Mouse (Mus musculus): ENCODE measurements at regions not wholly inside any gene's neighbourhood (a gene's known extent, or its start where the extent isn't known, plus 50 kb on each side); places are given as distances from the start of the nearest gene placed in this dataset.
"Not testable (repeated sequence)": the region's sequence is repeated elsewhere in the genome, so short reads cannot be mapped to it uniquely, and the experiment has no call there.

- H3K36me3 ChIP-seq (ENCODE audit: control insufficient read depth, insufficient read depth, low read length) = no peaks in the 10 kb centered on the region
- no peak overlapping the region for H3K9ac ChIP-seq (replicated peaks; ENCODE audit: low read length)
- no peak overlapping the region for H3K27ac ChIP-seq (replicated peaks; ENCODE audit: low read depth, low read length)
- peaks cover 4% of the 10 kb centered on the region; the same call in 1 of the 2 replicates for H3K9me3 ChIP-seq (ENCODE audit: control insufficient read depth, low read length)
- no peak for ATAC-seq (ENCODE audit: low FRiP score, low TSS enrichment)
- DNase-seq = no peak
- no peaks in the 10 kb centered on the region for H3K27me3 ChIP-seq (ENCODE audit: control insufficient read depth, insufficient read depth, low read length)
- no peaks in the 10 kb centered on the region for H3K4me1 ChIP-seq (ENCODE audit: control insufficient read depth, insufficient read depth, low read length)
- H3K4me2 ChIP-seq (ENCODE audit: low read length) = no peak overlapping the region
- H3K4me3 ChIP-seq (replicated peaks; ENCODE audit: low read depth, low read length) = no peak overlapping the region
- WGBS = 95% methylated on average over 3 of the region's 3 CpGs
These were observed 126.1 kb upstream of the Stt3b start for GRCm38 (mm10) chr9:115436301-115436700.

- H3K4me1 ChIP-seq (ENCODE audit: control insufficient read depth, insufficient read depth, low read length); H3K27ac ChIP-seq (replicated peaks; ENCODE audit: low read depth, low read length); H3K36me3 ChIP-seq (ENCODE audit: control insufficient read depth, insufficient read depth, low read length); DNase-seq; H3K4me3 ChIP-seq (replicated peaks; ENCODE audit: low read depth, low read length); H3K27me3 ChIP-seq (ENCODE audit: control insufficient read depth, insufficient read depth, low read length); H3K9ac ChIP-seq (replicated peaks; ENCODE audit: low read length); H3K4me2 ChIP-seq (ENCODE audit: low read length); ATAC-seq (ENCODE audit: low FRiP score, low TSS enrichment); H3K9me3 ChIP-seq (ENCODE audit: control insufficient read depth, low read length): not testable (repeated sequence)
- 96% methylated on average over 22 of the region's 22 CpGs for WGBS
These were observed 128.0 kb upstream of the Stt3b start for GRCm38 (mm10) chr9:115438234-115438633.

GRCm38 (mm10) chr9:115446681-115447080 is 136.5 kb upstream of the Stt3b start:
- Histone ChIP-seq H3K4me2 (ENCODE audit: low read length) (no peak overlapping the region), H3K9me3 (ENCODE audit: control insufficient read depth, low read length) (no peaks in the 10 kb centered on the region), H3K4me1 (ENCODE audit: control insufficient read depth, insufficient read depth, low read length) (no peaks in the 10 kb centered on the region), H3K4me3 (replicated peaks; ENCODE audit: low read depth, low read length) (no peak overlapping the region), H3K36me3 (ENCODE audit: control insufficient read depth, insufficient read depth, low read length) (no peaks in the 10 kb centered on the region), H3K27ac (replicated peaks; ENCODE audit: low read depth, low read length) (no peak overlapping the region), H3K9ac (replicated peaks; ENCODE audit: low read length) (no peak overlapping the region), H3K27me3 (ENCODE audit: control insufficient read depth, insufficient read depth, low read length) (no peaks in the 10 kb centered on the region)
- WGBS = 90% methylated on average over 11 of the region's 11 CpGs
- ATAC-seq (ENCODE audit: low FRiP score, low TSS enrichment) = no peak
- no peak for DNase-seq

- H3K36me3 ChIP-seq (ENCODE audit: control insufficient read depth, insufficient read depth, low read length) = no peaks in the 10 kb centered on the region
- DNase-seq = no peak
- H3K27ac ChIP-seq (replicated peaks; ENCODE audit: low read depth, low read length) = no peak overlapping the region
- no peaks in the 10 kb centered on the region for H3K27me3 ChIP-seq (ENCODE audit: control insufficient read depth, insufficient read depth, low read length)
- no peak overlapping the region for H3K4me3 ChIP-seq (replicated peaks; ENCODE audit: low read depth, low read length)
- H3K4me1 ChIP-seq (ENCODE audit: control insufficient read depth, insufficient read depth, low read length) = no peaks in the 10 kb centered on the region
- ATAC-seq (ENCODE audit: low FRiP score, low TSS enrichment) = no peak
- H3K9ac ChIP-seq (replicated peaks; ENCODE audit: low read length) = no peak overlapping the region
- no peaks in the 10 kb centered on the region for H3K9me3 ChIP-seq (ENCODE audit: control insufficient read depth, low read length)
- 61% methylated on average over 5 of the region's 5 CpGs for WGBS
- H3K4me2 ChIP-seq (ENCODE audit: low read length) = no peak overlapping the region
These were observed 140.6 kb upstream of the Stt3b start for GRCm38 (mm10) chr9:115450741-115451320.

GRCm38 (mm10) chr9:115454771-115455170 is 144.6 kb upstream of the Stt3b start:
- no peak overlapping the region for H3K27ac ChIP-seq (replicated peaks; ENCODE audit: low read depth, low read length)
- H3K9ac ChIP-seq (replicated peaks; ENCODE audit: low read length) = no peak overlapping the region
- no peaks in the 10 kb centered on the region for H3K9me3 ChIP-seq (ENCODE audit: control insufficient read depth, low read length)
- H3K27me3 ChIP-seq (ENCODE audit: control insufficient read depth, insufficient read depth, low read length) = no peaks in the 10 kb centered on the region
- no peaks in the 10 kb centered on the region for H3K4me1 ChIP-seq (ENCODE audit: control insufficient read depth, insufficient read depth, low read length)
- DNase-seq (no peak), ATAC-seq (ENCODE audit: low FRiP score, low TSS enrichment) (no peak)
- no peaks in the 10 kb centered on the region for H3K36me3 ChIP-seq (ENCODE audit: control insufficient read depth, insufficient read depth, low read length)
- H3K4me3 ChIP-seq (replicated peaks; ENCODE audit: low read depth, low read length) = no peak overlapping the region
- WGBS = 64% methylated on average over 7 of the region's 7 CpGs
- H3K4me2 ChIP-seq (ENCODE audit: low read length) = no peak overlapping the region

- H3K27ac ChIP-seq (replicated peaks; ENCODE audit: low read depth, low read length) = no peak overlapping the region
- no peaks in the 10 kb centered on the region for H3K36me3 ChIP-seq (ENCODE audit: control insufficient read depth, insufficient read depth, low read length)
- WGBS = 24% methylated on average over 3 of the region's 3 CpGs
- no peaks in the 10 kb centered on the region for H3K27me3 ChIP-seq (ENCODE audit: control insufficient read depth, insufficient read depth, low read length)
- no peak overlapping the region for H3K4me3 ChIP-seq (replicated peaks; ENCODE audit: low read depth, low read length)
- DNase-seq (no peak), ATAC-seq (ENCODE audit: low FRiP score, low TSS enrichment) (no peak)
- no peak overlapping the region for H3K4me2 ChIP-seq (ENCODE audit: low read length)
- no peaks in the 10 kb centered on the region for H3K9me3 ChIP-seq (ENCODE audit: control insufficient read depth, low read length)
- H3K9ac ChIP-seq (replicated peaks; ENCODE audit: low read length) = no peak overlapping the region
- no peaks in the 10 kb centered on the region for H3K4me1 ChIP-seq (ENCODE audit: control insufficient read depth, insufficient read depth, low read length)
These were observed 145.9 kb upstream of the Stt3b start for GRCm38 (mm10) chr9:115456121-115456520.

GRCm38 (mm10) chr9:115456638-115457037 is 146.4 kb upstream of the Stt3b start:
- DNase-seq (no peak), ATAC-seq (ENCODE audit: low FRiP score, low TSS enrichment) (no peak)
- Histone ChIP-seq H3K4me3 (replicated peaks; ENCODE audit: low read depth, low read length) (no peak overlapping the region), H3K27me3 (ENCODE audit: control insufficient read depth, insufficient read depth, low read length) (no peaks in the 10 kb centered on the region), H3K9ac (replicated peaks; ENCODE audit: low read length) (no peak overlapping the region), H3K9me3 (ENCODE audit: control insufficient read depth, low read length) (no peaks in the 10 kb centered on the region), H3K4me2 (ENCODE audit: low read length) (no peak overlapping the region), H3K27ac (replicated peaks; ENCODE audit: low read depth, low read length) (no peak overlapping the region), H3K4me1 (ENCODE audit: control insufficient read depth, insufficient read depth, low read length) (no peaks in the 10 kb centered on the region), H3K36me3 (ENCODE audit: control insufficient read depth, insufficient read depth, low read length) (no peaks in the 10 kb centered on the region)
- WGBS = 9% methylated on average over 6 of the region's 6 CpGs

- no peak overlapping the region for H3K4me3 ChIP-seq (replicated peaks; ENCODE audit: low read depth, low read length)
These were observed 147.9 kb upstream of the Stt3b start for GRCm38 (mm10) chr9:115457889-115458710.

GRCm38 (mm10) chr9:115459075-115459474 is 148.9 kb upstream of the Stt3b start:
- not testable (repeated sequence) for H3K4me1 ChIP-seq (ENCODE audit: control insufficient read depth, insufficient read depth, low read length); DNase-seq; H3K9ac ChIP-seq (replicated peaks; ENCODE audit: low read length); H3K9me3 ChIP-seq (ENCODE audit: control insufficient read depth, low read length); H3K4me3 ChIP-seq (replicated peaks; ENCODE audit: low read depth, low read length); H3K4me2 ChIP-seq (ENCODE audit: low read length); H3K36me3 ChIP-seq (ENCODE audit: control insufficient read depth, insufficient read depth, low read length); H3K27me3 ChIP-seq (ENCODE audit: control insufficient read depth, insufficient read depth, low read length); H3K27ac ChIP-seq (replicated peaks; ENCODE audit: low read depth, low read length); ATAC-seq (ENCODE audit: low FRiP score, low TSS enrichment)
- 96% methylated on average over 6 of the region's 6 CpGs for WGBS

More at GRCm38 (mm10) chr9:115457889-115458710, 147.9 kb upstream of the Stt3b start:
- ATAC-seq (ENCODE audit: low FRiP score, low TSS enrichment) = no peak
- Histone ChIP-seq H3K9ac (replicated peaks; ENCODE audit: low read length) (no peak overlapping the region), H3K27ac (replicated peaks; ENCODE audit: low read depth, low read length) (no peak overlapping the region), H3K4me2 (ENCODE audit: low read length) (no peak overlapping the region), H3K9me3 (ENCODE audit: control insufficient read depth, low read length) (no peaks in the 10 kb centered on the region), H3K36me3 (ENCODE audit: control insufficient read depth, insufficient read depth, low read length) (no peaks in the 10 kb centered on the region), H3K4me1 (ENCODE audit: control insufficient read depth, insufficient read depth, low read length) (no peaks in the 10 kb centered on the region), H3K27me3 (ENCODE audit: control insufficient read depth, insufficient read depth, low read length) (no peaks in the 10 kb centered on the region)
- DNase-seq = peak; percentile 37
- WGBS = 75% methylated on average over 21 of the region's 21 CpGs

All from midbrain, embryonic 14.5 days (tissue).